Mouse (Mus musculus) CH12.LX (cell line): ENCODE results near the gene 1300017J02Rik. TPM values are rescaled to one million over a fixed set of nuclear protein-coding genes. Genes with fewer than 3 reads are reported as not detected.

Experiments
- DNase-seq: peaks from one replicate; pipeline ENCODE4 v3.0.0-alpha.2; 2013; ENCODE audit errors: extremely low read depth
- H3K27ac ChIP-seq: 2 replicates; pipeline ENCODE4 v1.5.1; 2012; ENCODE audit warnings: low read depth, mild to moderate bottlenecking, control low read depth, moderate library complexity; ENCODE audit not compliant: insufficient read depth
- H3K27me3 ChIP-seq: replicated peaks from 2 replicates; pipeline ENCODE3; 2012; ENCODE audit warnings: inconsistent platforms
- H3K36me3 ChIP-seq, 2 experiments: replicated peaks in 1 of 2; 2 replicates each; pipeline versions ENCODE3 to v1.6.1; 2012; ENCODE audit warnings: inconsistent platforms in 1 of 2, low read length in 1 of 2, mild to moderate bottlenecking in 1 of 2, mixed read lengths in 1 of 2, moderate library complexity in 1 of 2; ENCODE audit not compliant: control insufficient read depth in 1 of 2, insufficient read depth in 1 of 2
- H3K4me1 ChIP-seq, 2 experiments: 2 replicates each; pipeline ENCODE4 v1.6.1; 2012; ENCODE audit warnings: inconsistent platforms in 1 of 2, moderate library complexity in 1 of 2; ENCODE audit not compliant: insufficient read depth in 2 of 2, control insufficient read depth in 1 of 2
- H3K4me2 ChIP-seq: 2 replicates; pipeline ENCODE4 v1.6.1; 2012; ENCODE audit warnings: low read depth, mild to moderate bottlenecking, control low read depth; ENCODE audit not compliant: poor library complexity, insufficient read depth, severe bottlenecking
- H3K4me3 ChIP-seq, 3 experiments: fragments of 150-350 bp in 1 of 3; sonication (generic) in 1 of 3; replicated peaks in 1 of 3; 2 replicates each; pipeline versions ENCODE3 to v1.5.1; 2011 to 2012; ENCODE audit warnings: low read depth in 2 of 3, low read length in 2 of 3, mild to moderate bottlenecking in 2 of 3, moderate library complexity in 2 of 3, control low read depth in 1 of 3, improper control_type of control experiment in 1 of 3, inconsistent platforms in 1 of 3, mixed read lengths in 1 of 3; ENCODE audit not compliant: poor library complexity in 1 of 3
- H3K79me2 ChIP-seq: replicated peaks from 2 replicates; pipeline ENCODE4 v1.6.1; 2012; ENCODE audit warnings: mild to moderate bottlenecking, moderate library complexity; ENCODE audit not compliant: control insufficient read depth, poor library complexity, insufficient read depth, severe bottlenecking; ENCODE audit errors: extremely low read depth
- H3K9ac ChIP-seq: 2 replicates; pipeline ENCODE4 v1.6.1; 2012; ENCODE audit warnings: low read depth, mild to moderate bottlenecking, control low read depth, moderate library complexity; ENCODE audit not compliant: insufficient read depth
- H3K9me3 ChIP-seq: replicated peaks from 2 replicates; pipeline ENCODE3; 2012; ENCODE audit warnings: low read length, inconsistent platforms, mixed read lengths
- BHLHE40 ChIP-seq: IDR thresholded peaks from 2 replicates; pipeline ENCODE4 v1.6.1; 2011; ENCODE audit warnings: mild to moderate bottlenecking, low read depth, low read length, improper control_type of control experiment
- CHD2 ChIP-seq: IDR thresholded peaks from 2 replicates; pipeline ENCODE4 v1.6.1; 2011; ENCODE audit warnings: low read length, improper control_type of control experiment
- CTCF ChIP-seq, 2 experiments: IDR thresholded peaks in 1 of 2; conservative IDR thresholded peaks in 1 of 2; 2 replicates each; pipeline ENCODE4 v1.5.1; 2011 to 2012; ENCODE audit warnings: low read depth in 2 of 2, low read length in 2 of 2, improper control_type of control experiment in 1 of 2, inconsistent platforms in 1 of 2, mild to moderate bottlenecking in 1 of 2, moderate library complexity in 1 of 2
- ETS1 ChIP-seq: conservative IDR thresholded peaks from 2 replicates; pipeline ENCODE4 v1.6.1; 2012; ENCODE audit warnings: low read depth, mild to moderate bottlenecking, inconsistent platforms, low read length, improper control_type of control experiment, moderate library complexity
- HCFC1 ChIP-seq: IDR thresholded peaks from 2 replicates; pipeline ENCODE4 v1.6.1; 2012; ENCODE audit warnings: low read depth, mild to moderate bottlenecking, inconsistent platforms, low read length, improper control_type of control experiment
- IRF4 ChIP-seq: IDR thresholded peaks from 2 replicates; pipeline ENCODE4 v1.6.1; 2014; ENCODE audit warnings: low read depth, mild to moderate bottlenecking, inconsistent platforms, low read length, improper control_type of control experiment
- JUN ChIP-seq: IDR thresholded peaks from 2 replicates; pipeline ENCODE4 v1.6.1; 2011; ENCODE audit warnings: low read depth, mild to moderate bottlenecking, low read length, improper control_type of control experiment, moderate library complexity; ENCODE audit not compliant: insufficient read depth
- KAT2A ChIP-seq: IDR thresholded peaks from 2 replicates; pipeline ENCODE4 v1.6.1; 2012; ENCODE audit warnings: low read length, improper control_type of control experiment, inconsistent platforms; ENCODE audit not compliant: insufficient replicate concordance
- MAFK ChIP-seq: IDR thresholded peaks from 2 replicates; pipeline ENCODE4 v1.6.1; 2011; ENCODE audit warnings: low read length, improper control_type of control experiment; ENCODE audit not compliant: insufficient replicate concordance
- MAX ChIP-seq: IDR thresholded peaks from 2 replicates; pipeline ENCODE4 v1.6.1; 2011; ENCODE audit warnings: low read length, improper control_type of control experiment
- MAZ ChIP-seq: IDR thresholded peaks from 2 replicates; pipeline ENCODE4 v1.6.1; 2012; ENCODE audit warnings: low read depth, mild to moderate bottlenecking, inconsistent platforms, low read length, improper control_type of control experiment, moderate library complexity
- MEF2A ChIP-seq: IDR thresholded peaks from 2 replicates; pipeline ENCODE4 v1.6.1; 2014; ENCODE audit warnings: low read depth, mild to moderate bottlenecking, inconsistent platforms, low read length, improper control_type of control experiment, borderline replicate concordance
- MXI1 ChIP-seq: IDR thresholded peaks from 2 replicates; pipeline ENCODE4 v1.6.1; 2011; ENCODE audit warnings: mild to moderate bottlenecking, low read depth, low read length, improper control_type of control experiment
- MYC ChIP-seq: IDR thresholded peaks from 2 replicates; pipeline ENCODE4 v1.6.1; 2011; ENCODE audit warnings: low read depth, mild to moderate bottlenecking, improper control_type of control experiment, low read length
- NELFE ChIP-seq: IDR thresholded peaks from 2 replicates; pipeline ENCODE4 v1.6.1; 2011; ENCODE audit warnings: low read depth, low read length, improper control_type of control experiment
- NRF1 ChIP-seq: IDR thresholded peaks from 2 replicates; pipeline ENCODE4 v1.6.1; 2014; ENCODE audit warnings: low read depth, mild to moderate bottlenecking, inconsistent platforms, low read length, improper control_type of control experiment, moderate library complexity
- PAX5 ChIP-seq: IDR thresholded peaks from 2 replicates; pipeline ENCODE4 v1.6.1; 2012; ENCODE audit warnings: low read length, inconsistent platforms, mixed read lengths
- RAD21 ChIP-seq: IDR thresholded peaks from 2 replicates; pipeline ENCODE4 v1.6.1; 2011; ENCODE audit warnings: low read depth, mild to moderate bottlenecking, low read length, improper control_type of control experiment, moderate library complexity
- SMC3 ChIP-seq: IDR thresholded peaks from 2 replicates; pipeline ENCODE4 v1.6.1; 2011; ENCODE audit warnings: low read depth, low read length, improper control_type of control experiment
- TBP ChIP-seq: conservative IDR thresholded peaks from 2 replicates; pipeline ENCODE4 v1.6.1; 2011; ENCODE audit warnings: low read depth, low read length, improper control_type of control experiment
- TCF12 ChIP-seq: IDR thresholded peaks from 2 replicates; pipeline ENCODE4 v1.6.1; 2014; ENCODE audit warnings: low read depth, mild to moderate bottlenecking, inconsistent platforms, low read length, improper control_type of control experiment
- UBTF ChIP-seq: IDR thresholded peaks from 2 replicates; pipeline ENCODE4 v1.6.1; 2012; ENCODE audit warnings: low read depth, mild to moderate bottlenecking, inconsistent platforms, low read length, improper control_type of control experiment, moderate library complexity
- USF1 ChIP-seq: IDR thresholded peaks from 2 replicates; pipeline ENCODE4 v1.6.1; 2014; ENCODE audit warnings: low read depth, mild to moderate bottlenecking, inconsistent platforms, low read length, improper control_type of control experiment
- USF2 ChIP-seq: conservative IDR thresholded peaks from 2 replicates; pipeline ENCODE4 v1.6.1; 2011; ENCODE audit warnings: low read depth, low read length, improper control_type of control experiment
- ZC3H11A ChIP-seq: IDR thresholded peaks from 2 replicates; pipeline ENCODE4 v1.6.1; 2012; ENCODE audit warnings: low read depth, mild to moderate bottlenecking, inconsistent platforms, low read length, improper control_type of control experiment
- ZNF384 ChIP-seq: IDR thresholded peaks from 2 replicates; pipeline ENCODE4 v1.6.1; 2012; ENCODE audit warnings: low read depth, low read length, improper control_type of control experiment, inconsistent platforms
- dilution Hi-C: fragments of 300-500 bp; cut with MboI; formaldehyde crosslinking; loops from 2 replicates; pipeline ENCODE4 v1.14.3; 2020; ENCODE audit warnings: low sequenced_read_pairs; ENCODE audit not compliant: extremely low pct_unique_long_range_greater_than_20kb, extremely low pct_ligation_motif_present
- in situ Hi-C: fragments of 300-500 bp; cut with MboI; formaldehyde crosslinking; loops from 3 replicates; pipeline ENCODE4 v1.14.3; 2019; ENCODE audit warnings: low sequenced_read_pairs, low pct_ligation_motif_present, low pct_unique_long_range_greater_than_20kb, mixed read lengths
- polyA plus RNA-seq: library from polyadenylated mRNA; unstranded; fragments of >175 nt; gene quantifications from 2 replicates; pipeline ENCODE4 v1.2.1, GENCODE M21; 2012; ENCODE audit warnings: low read depth; ENCODE audit not compliant: insufficient read length
- total RNA-seq, 2 experiments: library from RNA; depleted of rRNA; stranded (reverse); fragments of 300-350 nt in 1 of 2; fragments of >200 nt in 1 of 2; gene quantifications; 2 replicates each; pipeline ENCODE4 v1.2.3; 2012 to 2014

1300017J02Rik gene
- total and polyA plus RNA-seq, 3 experiments, result 0.59 to 0.81 TPM; not detected in 1

GRCm38 (mm10) chr9:103208802-103209423 is 96.0 kb downstream of the 1300017J02Rik start:
- dilution Hi-C loops, result no loop called here
- no peak for TF ChIP-seq MAFK
- 0 out of 2 replicates have a peak, but pooled peaks have one; percentile 34 for TF ChIP-seq TBP
- TF ChIP-seq, all 38 proteins: peak for 1

GRCm38 (mm10) chr9:103207846-103208245 is 97.0 kb downstream of the 1300017J02Rik start:
- no peak for TF ChIP-seq ETS1
- no peak for TF ChIP-seq CHD2
- TF ChIP-seq MAZ, result 0 out of 2 replicates have a peak, but pooled peaks have one; percentile 64
- no peak for TF ChIP-seq HCFC1
- TF ChIP-seq MAX, result no peak
- no peak for TF ChIP-seq MYC
- TF ChIP-seq UBTF, result no peak
- no peak for TF ChIP-seq MXI1
- peak; percentile 83 for TF ChIP-seq SMC3
- peak; percentile 77 for TF ChIP-seq RAD21
- TF ChIP-seq JUN, result no peak
- TF ChIP-seq ZC3H11A, result peak; percentile 25; the same call in 1 of the 2 replicates
- TF ChIP-seq USF1, result no peak
- peak; percentile 72 for TF ChIP-seq ZNF384
- no peak for TF ChIP-seq BHLHE40
- TF ChIP-seq USF2, result no peak
- no peak for TF ChIP-seq PAX5
- peak; percentile 71 to 84 for TF ChIP-seq CTCF (conservative IDR thresholded peaks at IDR 0.05 in 1 of 2, IDR thresholded peaks at IDR 0.05 in 1 of 2; ENCODE audit: low read depth in 2 of 2, low read length in 2 of 2)
- 0 out of 2 replicates have a peak, but pooled peaks have one; percentile 43 for TF ChIP-seq IRF4
- no peak for TF ChIP-seq MEF2A
- TF ChIP-seq TCF12, result no peak
- TF ChIP-seq KAT2A, result no peak
- TF ChIP-seq NRF1, result no peak
- no peak for TF ChIP-seq NELFE
- dilution Hi-C loops, result no loop called here

More at GRCm38 (mm10) chr9:103208802-103209423, 96.0 kb downstream of the 1300017J02Rik start:
- in situ Hi-C loops, result no loop called here
- Histone ChIP-seq H3K4me3 (no peak overlapping the region), H3K36me3 (no peaks in the 10 kb centered on the region), H3K9ac (no peak overlapping the region), H3K27ac (no peak overlapping the region), H3K4me1 (peaks cover 6 to 17% of the 10 kb centered on the region in 2 experiments; a peak in 3 of 4 replicates), H3K27me3 (peaks cover 31% of the 10 kb centered on the region), H3K4me2 (no peak overlapping the region), H3K79me2 (no peaks in the 10 kb centered on the region), H3K9me3 (peaks cover 4% of the 10 kb centered on the region)
- no peak for DNase-seq

More at GRCm38 (mm10) chr9:103207846-103208245, 97.0 kb downstream of the 1300017J02Rik start:
- H3K9ac ChIP-seq, result no peak overlapping the region
- no peak overlapping the region for H3K4me3 ChIP-seq
- H3K79me2 ChIP-seq, result no peaks in the 10 kb centered on the region
- H3K36me3 ChIP-seq, result no peaks in the 10 kb centered on the region
- no peak overlapping the region for H3K27ac ChIP-seq
- in situ Hi-C loops, result no loop called here
- H3K4me2 ChIP-seq, result peak overlapping the region; percentile 33; the same call in 1 of the 2 replicates
- H3K9me3 ChIP-seq, result peaks cover 4% of the 10 kb centered on the region
- peak; percentile 80 for DNase-seq
- peaks cover 27% of the 10 kb centered on the region for H3K27me3 ChIP-seq
- H3K4me1 ChIP-seq, result peaks cover 3 to 7% of the 10 kb centered on the region in 2 experiments; a peak in 2 of 4 replicates
